Mouse (Mus musculus) embryo, embryonic 10.5 days (tissue): ENCODE measurements at regions not wholly inside any gene's neighbourhood (a gene's known extent, or its start where the extent isn't known, plus 50 kb on each side); places are given as distances from the start of the nearest gene placed in this dataset.

Experiments used
- DNase-seq: peaks from one replicate; pipeline ENCODE4 v3.0.0-alpha.2; 2015; ENCODE audit warnings: low spot score

DNA sequence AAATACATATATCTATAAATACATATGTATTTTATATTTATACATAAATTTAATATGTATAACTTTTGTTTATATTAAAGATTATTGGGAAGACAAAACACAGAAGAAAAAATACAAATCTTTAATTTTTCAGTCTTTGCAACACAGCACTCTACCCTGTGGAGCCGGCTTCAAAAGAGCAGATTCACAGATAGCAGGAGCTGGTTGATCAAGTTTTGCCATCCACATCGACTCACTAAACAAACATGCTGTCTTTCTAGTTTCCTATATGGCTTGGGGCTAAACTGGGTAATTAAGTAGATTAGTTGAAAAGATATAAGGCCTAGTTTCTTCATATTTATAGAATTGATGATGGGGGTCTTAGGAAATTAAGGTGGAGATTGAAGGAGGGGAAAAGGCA, 311.2 kb upstream of the Marcks start:
- no peak for DNase-seq

GRCm38 (mm10) chr10:37447333-37448204, 308.8 kb upstream of the Marcks start:
- DNase-seq: no peak

- DNase-seq: no peak
Observed at GRCm38 (mm10) chr10:37439863-37440613, 301.3 kb upstream of the Marcks start.

DNA sequence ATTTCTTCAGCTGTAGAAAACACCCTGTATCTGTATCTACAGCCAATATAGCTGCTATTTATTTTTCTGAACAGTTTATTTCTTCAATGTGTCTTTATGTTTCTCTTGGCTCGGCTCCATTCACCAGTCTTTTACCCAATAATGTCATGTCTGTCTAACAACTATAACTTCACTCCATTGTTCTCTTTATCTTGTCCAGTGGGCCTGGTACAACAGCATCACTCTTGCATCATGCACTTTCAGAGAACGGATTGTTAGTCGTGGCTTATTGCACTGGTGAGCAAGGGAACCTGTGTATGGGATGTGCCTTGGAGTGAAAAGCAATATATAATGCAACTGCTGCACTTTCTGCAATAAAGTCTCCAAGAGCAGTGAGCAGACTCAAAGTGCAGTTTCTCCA, 299.6 kb upstream of the Marcks start:
- DNase-seq: no peak

- no peak for DNase-seq
Observed at GRCm38 (mm10) chr10:37436849-37437248, 298.1 kb upstream of the Marcks start.

GRCm38 (mm10) chr10:37434229-37434628, 295.5 kb upstream of the Marcks start:
- no peak for DNase-seq

DNA sequence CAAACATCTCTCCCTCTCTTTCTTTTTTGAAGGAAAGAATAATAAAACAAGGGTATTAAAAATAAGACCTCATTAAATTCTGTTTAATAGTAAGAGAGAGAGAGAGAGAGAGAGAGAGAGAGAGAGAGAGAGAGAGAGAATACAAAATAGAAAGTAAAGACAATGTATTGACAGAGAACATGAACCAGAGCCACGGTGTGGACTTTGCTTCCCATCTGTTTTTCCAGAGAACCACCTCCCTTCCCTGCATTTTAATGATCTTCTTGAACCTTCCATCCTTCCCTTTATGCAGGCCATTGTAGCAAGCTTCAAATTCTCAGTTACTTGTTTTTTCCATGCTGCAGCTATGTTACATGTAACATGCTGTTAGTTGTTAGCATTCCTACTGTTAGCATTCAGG, 284.3 kb upstream of the Marcks start:
- no peak for DNase-seq

- peak; percentile 17 for DNase-seq
Observed at GRCm38 (mm10) chr10:37422612-37423011, 283.9 kb upstream of the Marcks start.

- no peak for DNase-seq
Observed at GRCm38 (mm10) chr10:37416321-37416720, 277.6 kb upstream of the Marcks start.

GRCm38 (mm10) chr10:37412401-37412800, 273.7 kb upstream of the Marcks start:
- DNase-seq: no peak

- DNase-seq: no peak
Observed at GRCm38 (mm10) chr10:37409749-37410148, 271.0 kb upstream of the Marcks start.

- no peak for DNase-seq
Observed at GRCm38 (mm10) chr10:37407487-37407886, 268.8 kb upstream of the Marcks start.

GRCm38 (mm10) chr10:37404933-37405332, 266.2 kb upstream of the Marcks start:
- DNase-seq: no peak

DNA sequence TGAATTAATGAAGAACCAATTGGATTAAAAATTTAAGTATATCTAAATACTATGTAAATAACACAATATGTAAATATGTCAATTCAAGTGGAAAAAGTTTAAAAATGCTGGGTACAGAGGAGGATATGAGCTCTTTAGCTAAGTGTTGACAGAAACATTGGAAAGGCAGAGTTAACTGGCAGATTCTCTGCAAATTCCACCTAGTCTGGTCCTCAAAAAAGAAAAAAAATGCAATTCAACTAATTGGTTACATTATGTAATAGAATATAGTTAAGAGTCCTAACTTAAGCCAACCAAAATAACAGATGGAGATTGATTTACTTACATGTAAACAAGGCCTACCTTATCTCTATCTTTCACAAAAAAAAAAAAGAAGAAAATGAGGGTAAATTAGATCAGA, 265.7 kb upstream of the Marcks start:
- DNase-seq: no peak

DNA sequence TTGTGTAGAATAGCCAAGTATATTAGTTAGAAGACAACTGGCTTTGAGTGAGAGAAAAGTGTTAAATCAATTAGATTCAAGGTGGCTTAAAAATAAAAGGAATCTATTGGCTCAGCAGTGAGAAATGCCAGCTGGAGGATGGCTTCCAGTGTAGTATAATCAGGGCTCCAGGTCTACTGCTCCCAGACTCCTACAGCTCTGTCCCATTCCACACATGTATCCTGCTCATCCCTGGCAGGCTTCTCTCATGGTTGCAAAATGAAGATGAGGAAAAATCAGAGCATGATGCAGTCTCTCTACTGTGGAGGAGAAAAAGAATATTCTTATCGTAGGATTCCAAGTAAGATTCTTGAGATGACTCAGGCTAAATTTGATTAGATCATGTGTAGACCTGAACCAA, 263.7 kb upstream of the Marcks start:
- DNase-seq: no peak

GRCm38 (mm10) chr10:37400991-37401390, 262.3 kb upstream of the Marcks start:
- DNase-seq: no peak

DNA sequence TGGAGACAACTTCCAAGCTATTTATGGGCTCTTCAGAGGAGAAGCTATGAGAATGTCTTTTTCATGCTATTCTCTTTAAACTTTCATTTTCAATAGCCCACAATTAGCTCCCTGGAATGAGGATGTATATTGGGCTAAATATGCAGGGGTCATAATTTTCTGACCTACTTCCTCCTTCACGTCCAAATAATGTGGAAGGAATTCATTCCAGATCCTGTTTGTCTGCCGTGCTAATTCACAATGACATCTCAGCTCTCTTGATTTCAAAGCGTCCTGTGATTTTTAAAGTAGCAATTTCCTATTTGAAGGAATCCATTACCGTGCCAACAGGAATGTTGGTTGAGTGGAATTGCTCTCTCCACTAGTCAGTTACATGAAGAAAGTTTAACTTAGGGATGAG, 261.7 kb upstream of the Marcks start:
- peak; percentile 24 for DNase-seq

DNA sequence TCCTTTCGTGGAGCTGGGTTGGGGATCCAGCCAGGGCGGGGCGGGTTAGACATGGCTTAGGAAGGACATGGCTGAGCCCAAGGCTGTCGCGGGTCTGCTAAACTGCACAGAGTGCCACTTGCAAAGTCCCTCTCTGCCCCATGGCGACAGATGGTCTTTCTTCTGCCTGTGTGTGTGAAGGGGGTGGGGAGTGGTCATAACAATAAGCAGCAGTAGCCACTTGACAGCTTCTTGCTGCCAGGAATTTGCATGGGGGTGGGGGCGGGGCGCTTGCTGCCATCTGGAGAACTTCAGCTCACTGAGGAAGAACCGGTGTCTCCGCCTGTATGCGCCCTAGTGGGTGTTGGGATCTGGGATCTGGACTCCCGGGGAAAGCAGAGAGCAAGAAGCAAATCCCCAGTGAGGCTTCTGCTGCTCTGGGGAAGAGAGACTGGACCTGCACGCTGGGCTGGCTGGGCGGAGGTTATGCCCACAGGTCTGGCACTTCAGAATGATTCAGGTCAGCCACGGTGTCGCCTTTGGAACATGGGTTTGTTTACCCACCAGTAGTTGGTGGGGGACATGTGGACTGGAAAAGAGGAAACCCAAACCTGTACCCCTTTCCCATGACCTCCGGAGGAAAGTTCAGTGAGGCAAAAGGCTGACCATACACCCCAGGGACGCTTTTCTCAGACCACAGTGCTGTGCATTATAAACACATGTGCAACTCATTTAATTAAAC, 258.7 kb upstream of the Marcks start:
- peak; percentile 90 for DNase-seq

- DNase-seq: no peak
Observed at GRCm38 (mm10) chr10:37390011-37390410, 251.3 kb upstream of the Marcks start.

DNA sequence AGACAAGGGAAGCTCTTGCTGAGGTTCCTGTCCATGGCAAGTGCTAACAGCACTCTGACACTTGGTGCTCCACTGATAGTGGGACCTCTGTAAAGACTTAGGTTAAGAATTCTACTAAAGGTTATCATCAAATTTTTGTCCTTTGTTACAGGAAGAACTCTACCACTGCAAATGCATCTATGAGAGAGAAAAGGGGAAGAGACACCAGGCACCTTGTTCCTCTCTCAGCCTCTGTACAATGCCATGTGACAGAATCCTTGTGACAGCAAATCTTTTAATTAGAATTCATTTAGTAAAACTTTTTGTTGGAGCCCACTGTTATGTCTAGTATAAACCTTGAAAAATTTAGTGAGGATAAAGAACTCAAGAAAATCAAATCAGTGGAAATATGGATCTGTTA, 247.5 kb upstream of the Marcks start:
- DNase-seq: no peak

DNA sequence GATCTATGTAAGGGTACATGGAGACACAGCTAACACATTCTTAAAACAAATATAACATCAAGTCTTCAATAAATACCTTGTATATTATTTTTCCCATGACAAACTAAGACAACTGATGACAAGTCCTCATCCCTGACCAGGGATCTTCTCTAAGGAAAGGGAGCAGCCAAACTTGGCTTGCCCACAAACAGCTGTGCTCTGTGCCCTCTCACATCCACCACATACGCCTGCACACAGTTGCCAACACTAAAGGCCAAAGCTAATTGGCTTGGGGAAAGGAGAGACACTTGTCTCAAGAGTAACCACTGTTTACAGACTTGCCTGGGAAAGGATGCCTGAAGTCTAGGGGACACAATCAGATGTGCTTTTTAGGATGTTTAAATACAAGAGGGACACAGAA, 241.3 kb upstream of the Marcks start:
- no peak for DNase-seq

- peak; percentile 85 for DNase-seq
Observed at GRCm38 (mm10) chr10:37378002-37378702, 239.4 kb upstream of the Marcks start.
